Mouse (Mus musculus) cerebellum, adult 11-12 months (tissue): ENCODE results near the gene Tiam1.

Source experiments
- DNase-seq: peaks from one replicate; pipeline ENCODE4 v3.0.0; 2022

Tiam1 gene

GRCm38 (mm10) chr16:89989816-89990215 is 153.8 kb downstream of the Tiam1 start:
- no peak for DNase-seq

DNA sequence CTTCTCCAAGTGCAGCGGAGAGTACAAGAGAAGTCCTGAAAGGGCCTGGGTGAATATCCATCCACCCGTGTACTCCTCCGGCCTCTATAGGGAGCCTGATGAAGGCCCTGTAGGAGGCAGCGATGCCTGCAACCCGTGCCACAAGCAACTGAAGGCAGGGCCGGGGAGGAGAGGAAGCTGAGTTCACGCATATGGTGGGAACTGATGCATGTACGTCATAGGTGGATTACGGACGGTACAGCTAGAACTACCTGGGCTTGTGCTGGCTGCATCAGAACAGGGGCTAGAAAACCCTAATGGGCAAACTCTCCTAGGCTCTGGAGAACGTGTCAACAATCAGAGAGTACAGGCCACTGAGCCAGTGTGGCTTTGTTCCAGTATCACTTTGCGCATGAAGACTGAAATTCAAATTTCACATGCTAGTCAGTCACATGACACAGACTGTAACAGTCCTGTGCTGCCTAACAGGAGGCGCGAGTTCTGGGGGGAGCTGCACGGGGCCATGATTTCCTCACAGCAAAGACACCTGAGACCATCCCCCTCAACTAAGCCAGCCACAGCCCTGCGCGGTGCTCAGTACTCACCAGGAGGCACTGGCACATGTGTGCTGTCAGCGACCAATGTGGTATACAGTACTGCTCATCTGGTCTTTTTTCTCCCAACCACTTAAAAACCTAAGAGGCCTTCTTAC is 156.8 kb downstream of the Tiam1 start:
- DNase-seq, result no peak

DNA sequence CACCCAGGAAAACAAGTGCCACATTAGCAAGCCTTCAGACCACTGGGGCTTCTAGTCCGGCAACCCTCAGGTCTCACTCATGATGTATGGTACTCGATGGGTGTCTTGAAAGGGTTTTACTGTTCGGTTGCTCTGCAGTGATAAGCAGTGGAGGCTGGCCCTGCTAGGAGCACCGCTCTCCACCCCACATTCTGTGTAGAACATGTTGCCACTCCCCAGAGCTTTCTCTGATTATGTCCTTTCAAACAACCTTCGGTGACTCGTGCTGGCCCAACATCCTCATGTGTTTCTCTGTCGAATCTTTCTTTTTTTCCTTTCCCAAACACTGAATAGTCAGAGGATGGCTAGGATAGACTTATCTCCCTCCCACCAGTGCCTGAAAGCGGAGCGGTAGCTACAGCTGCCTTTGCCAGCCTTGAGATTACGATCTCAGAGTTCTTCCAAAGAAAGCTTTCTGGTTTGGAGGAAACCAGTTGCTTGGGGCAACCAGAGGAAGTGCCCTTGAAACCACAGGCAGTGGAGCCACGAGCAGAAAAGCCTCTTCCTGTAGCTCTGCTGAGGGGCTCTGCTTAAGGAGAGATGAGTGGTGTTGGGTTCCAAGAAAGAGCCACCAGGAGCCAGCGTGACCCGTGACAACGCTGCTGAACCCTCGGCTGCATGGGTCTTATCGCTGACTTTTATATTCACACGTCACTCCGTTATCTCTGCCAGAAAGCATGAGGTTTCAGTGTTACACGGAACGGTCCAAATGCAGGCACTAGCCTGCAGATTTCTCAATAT is 157.7 kb downstream of the Tiam1 start:
- DNase-seq, result no peak

- DNase-seq, result peak; percentile 78
Observed at GRCm38 (mm10) chr16:89980075-89980744, 163.4 kb downstream of the Tiam1 start.

- DNase-seq, result no peak
Observed at GRCm38 (mm10) chr16:89975441-89975840, 168.1 kb downstream of the Tiam1 start.

DNA sequence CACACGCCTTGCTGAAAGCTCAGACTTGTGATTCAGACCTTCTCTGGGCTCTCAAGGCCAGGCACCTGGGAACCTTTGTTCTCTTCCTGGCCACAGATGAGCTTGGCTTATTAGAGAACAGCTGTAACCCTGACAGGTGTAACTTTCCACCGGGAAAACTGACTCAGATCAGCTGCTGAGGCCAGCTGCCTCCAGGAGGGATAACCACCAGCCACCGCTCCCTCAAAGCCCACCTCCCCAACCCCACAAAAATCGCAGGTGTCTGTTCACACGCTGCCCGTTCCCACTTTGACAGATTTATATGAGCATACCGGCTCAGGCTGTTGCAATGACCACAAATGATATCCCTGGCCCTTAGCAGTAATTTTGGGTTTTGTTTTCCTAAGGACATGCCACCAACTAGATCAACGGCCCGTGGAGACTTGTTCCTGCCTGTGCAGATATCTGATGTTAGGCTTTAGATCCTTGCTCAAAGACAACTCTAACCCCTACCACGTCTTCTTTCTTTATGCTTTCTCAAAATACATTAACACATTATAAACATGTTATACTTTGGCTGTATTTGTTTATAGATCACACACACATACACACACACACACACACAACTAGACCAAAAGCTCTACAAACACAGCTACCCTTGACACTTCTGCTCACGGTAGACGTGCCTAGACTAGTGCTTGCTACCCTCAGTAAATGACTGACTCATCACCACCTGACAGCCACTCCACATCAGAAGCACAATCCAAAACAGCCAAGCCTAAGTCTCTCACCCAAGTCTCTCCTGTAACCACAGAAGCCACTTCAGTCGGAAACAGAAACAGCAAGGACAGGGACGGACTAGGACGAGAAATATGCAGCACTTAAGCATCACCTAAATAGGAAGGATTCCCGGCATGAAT is 169.5 kb downstream of the Tiam1 start:
- DNase-seq, result no peak

DNA sequence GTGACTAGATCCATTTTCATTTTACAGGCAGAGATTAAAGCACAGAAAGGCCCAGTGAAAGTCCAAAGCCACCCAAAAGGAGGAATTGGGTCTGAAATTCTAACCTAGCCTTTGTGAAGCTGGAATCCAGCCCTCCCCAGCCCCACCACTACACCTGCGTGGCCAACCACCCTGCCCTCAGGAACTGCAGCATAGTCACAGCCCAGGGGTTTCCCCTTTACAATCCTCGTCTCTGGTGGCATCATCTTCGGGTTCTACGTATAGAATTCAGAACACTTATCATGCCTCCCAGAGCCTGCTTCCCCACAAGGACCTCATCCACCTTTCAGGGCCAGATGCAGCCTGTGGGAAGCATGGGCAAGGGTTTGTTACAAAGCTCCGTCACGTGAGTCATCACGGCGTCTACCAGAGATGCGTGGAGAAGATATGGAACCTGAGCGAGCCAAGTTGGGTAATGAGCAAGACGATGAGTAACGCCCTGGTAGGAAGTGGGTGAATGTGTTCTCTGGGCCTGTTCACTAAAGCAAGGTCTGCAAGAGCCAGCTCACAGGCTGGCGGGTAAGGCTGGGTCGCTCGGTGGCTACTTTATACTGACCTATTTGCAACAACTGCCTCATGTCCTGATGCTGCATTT is 170.6 kb downstream of the Tiam1 start:
- no peak for DNase-seq

DNA sequence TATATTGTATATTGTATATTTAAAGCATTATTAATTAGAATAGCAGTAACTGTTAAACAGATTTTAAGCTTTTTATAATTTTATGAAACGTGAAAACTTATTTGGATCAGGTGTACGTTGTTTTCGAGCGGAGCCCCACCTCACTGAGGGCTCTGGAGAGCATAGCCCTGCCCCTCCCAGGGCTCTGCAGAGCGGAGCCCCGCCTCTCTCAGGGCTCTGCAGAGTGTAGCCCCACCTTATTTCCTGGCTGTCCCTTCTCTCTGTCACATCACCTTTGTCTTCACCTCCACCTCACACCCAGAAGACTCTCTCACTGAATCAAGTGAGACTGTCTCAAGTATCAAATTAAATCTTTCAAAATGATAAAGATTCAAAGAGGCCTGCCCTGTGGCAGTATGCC is 171.6 kb downstream of the Tiam1 start:
- DNase-seq, result no peak

GRCm38 (mm10) chr16:89968058-89968457 is 175.5 kb downstream of the Tiam1 start:
- no peak for DNase-seq

- peak; percentile 8 for DNase-seq
Observed at GRCm38 (mm10) chr16:89962876-89963275, 180.7 kb downstream of the Tiam1 start.

DNA sequence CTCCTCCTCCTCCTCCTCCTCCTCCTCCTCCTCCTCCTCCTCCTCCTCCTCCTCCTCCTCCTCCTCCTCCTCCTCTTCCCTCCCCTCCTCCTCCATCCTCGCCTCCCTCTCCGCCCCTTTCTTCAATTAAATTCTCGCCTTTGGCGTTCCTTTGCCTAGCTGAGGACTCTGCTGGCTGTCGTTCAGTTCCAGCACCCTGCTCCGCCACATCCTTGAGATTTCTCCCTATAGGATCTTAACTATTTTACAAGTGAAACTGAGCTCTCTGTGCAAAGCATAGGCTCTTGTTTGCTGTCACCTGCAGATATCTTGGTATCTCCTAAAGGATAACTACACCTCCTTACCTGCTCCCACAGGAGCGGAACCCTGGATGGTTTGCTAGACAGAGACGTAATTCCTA is 182.7 kb downstream of the Tiam1 start:
- no peak for DNase-seq

DNA sequence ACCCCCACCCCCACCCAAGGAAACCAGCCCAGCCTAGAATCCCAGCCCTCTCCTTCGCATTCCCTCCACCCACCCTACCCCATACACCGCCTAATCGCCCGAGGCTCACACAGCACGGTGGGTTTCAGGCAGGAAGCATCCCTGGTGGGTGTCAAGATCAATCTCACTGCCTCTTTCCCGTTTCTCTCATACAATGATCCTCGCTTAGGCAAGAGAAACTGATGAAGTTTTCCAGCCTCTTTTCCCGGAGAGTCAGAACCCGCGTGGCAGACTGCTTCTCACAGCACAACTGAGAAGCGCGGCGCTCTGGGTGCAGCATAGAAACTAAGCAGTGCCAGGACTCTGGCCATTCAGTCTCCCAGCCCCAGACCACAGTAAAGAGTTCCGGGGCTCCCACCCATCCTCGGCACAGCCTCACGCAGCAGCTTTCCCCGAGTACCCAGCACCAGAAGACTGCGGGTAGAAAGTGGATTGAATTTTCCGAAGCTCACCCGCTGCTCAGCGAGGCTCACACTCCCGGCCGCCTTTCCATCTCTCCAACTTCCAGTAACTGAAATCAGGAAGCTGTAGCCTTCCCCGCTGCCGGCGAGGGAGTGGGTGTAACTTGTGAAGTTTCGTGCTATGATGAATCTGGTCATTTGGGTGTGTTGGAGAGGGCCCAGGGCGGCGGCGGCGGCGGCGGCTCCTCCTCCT is 183.2 kb downstream of the Tiam1 start:
- peak; percentile 71 for DNase-seq

GRCm38 (mm10) chr16:89958982-89959381 is 184.6 kb downstream of the Tiam1 start:
- peak; percentile 88 for DNase-seq

GRCm38 (mm10) chr16:89958030-89958429 is 185.5 kb downstream of the Tiam1 start:
- DNase-seq, result no peak

DNA sequence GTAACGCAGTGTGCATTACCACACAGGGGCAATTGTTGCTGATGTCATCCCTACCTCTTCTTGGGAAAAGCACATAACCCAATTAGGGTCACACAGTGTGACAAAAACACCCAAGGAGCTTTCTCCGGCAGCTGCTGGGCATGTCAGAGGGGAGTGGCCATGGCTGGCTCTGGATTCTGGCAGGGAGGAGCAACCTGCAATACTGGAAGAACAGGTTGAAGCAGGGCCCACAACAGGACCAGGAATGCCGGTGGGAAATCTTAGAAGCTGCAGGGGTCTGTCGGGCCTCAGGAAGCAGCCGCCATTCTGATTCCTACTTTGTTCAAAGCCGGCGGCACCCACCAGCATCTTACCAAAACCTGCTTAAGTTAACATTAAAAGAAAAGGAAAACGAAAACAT is 189.0 kb downstream of the Tiam1 start:
- no peak for DNase-seq

DNA sequence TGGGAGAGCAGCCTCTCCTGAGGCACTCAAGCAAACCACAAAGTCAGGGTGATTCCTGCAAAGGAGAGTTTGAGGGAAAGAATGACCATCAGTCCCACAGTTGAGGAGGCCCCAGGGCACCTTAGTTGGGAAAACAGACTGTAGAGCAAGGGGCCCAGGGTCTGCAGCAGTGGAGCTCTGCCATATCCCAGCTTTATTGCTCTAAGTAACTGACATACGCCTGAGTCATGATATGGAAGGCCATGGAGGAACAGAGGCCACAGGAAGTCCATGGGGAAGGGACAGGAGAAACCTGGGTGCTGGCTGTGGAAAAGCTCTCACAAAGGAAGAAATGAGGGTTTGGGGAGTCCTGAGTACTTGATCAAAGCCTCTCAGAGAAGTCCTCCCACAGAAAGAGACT is 189.5 kb downstream of the Tiam1 start:
- no peak for DNase-seq

DNA sequence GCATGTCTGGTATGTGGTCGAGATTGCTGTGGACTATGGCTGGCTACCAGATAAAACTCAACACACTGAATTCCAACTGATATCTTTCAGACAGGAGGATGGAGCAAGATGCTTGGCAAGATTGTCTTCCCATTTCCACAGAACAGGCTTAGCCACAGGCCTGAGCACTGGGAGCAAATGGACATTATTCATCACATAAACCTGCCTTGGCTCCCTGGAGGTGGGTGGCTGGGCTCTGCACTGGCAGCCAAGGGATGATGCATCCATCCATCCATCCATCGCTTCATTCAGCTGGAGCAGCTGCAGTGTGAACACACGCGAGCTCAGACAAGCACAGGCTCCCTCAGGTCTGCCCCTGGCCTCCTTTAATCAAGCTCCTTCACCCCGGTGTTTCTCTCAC is 190.7 kb downstream of the Tiam1 start:
- no peak for DNase-seq

DNA sequence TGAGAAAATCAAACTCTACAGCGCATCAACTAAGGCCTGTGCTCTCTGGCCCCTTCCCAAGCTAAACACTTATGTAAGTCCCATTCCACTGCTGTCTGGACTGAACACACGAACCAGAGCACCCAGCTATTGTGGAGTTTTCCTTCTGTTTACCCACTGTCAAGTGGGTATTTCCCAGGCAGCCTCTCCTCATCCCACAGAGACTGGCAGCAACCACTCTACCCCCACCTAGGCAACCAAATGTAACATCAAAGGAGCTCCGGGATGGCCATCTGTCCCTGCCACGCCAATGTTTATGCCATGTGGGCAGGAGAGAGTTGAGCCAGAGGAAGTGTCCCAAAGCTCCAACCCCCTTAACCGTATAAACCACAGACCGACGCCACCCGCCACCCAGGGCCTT is 192.8 kb downstream of the Tiam1 start:
- DNase-seq, result peak; percentile 97

- DNase-seq, result no peak
Observed at GRCm38 (mm10) chr16:89950251-89950650, 193.3 kb downstream of the Tiam1 start.

DNA sequence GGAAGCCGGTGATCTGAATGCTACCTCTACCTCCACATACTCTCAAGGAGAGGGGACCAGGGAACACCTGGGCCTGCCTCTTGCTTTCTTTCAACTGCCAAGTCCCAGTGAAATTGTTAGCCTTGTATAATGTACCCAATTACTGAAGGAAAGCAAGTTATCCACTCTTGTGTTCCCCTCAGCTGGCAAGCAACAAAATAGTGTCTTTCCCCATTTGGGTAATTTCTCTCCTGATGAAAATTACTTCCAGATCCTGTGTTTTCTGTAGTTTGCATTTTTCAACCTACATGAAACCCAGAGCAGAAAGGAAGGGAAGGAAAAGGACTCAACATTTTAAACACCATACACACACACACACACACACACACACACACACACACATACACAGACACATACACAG is 195.5 kb downstream of the Tiam1 start:
- no peak for DNase-seq

DNA sequence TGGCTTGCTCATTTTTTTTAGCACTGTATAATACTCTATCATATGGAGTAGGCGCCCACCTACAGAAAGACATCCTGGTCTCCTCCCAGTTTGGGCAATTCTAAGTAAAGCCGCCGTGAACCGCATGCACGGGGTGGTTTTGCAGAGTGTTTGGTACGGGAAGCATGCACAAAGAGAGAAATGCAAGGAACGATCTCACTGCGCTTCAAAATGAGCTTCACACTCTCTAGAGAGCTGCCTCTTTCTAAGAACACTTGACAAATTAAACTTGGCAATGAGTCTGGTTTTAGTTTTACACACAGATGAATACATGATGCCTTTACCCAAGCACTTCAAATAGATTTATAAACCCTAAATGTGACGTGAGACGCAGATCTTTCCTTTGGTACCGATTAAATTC is 196.8 kb downstream of the Tiam1 start:
- no peak for DNase-seq
